Mouse (Mus musculus) kidney, postnatal 0 days (tissue): ENCODE data around the gene Rrp1. TPM values are rescaled to one million over a fixed set of nuclear protein-coding genes. Genes with fewer than 3 reads are reported as not detected.
A peak's percentile ranks its signal among the peaks of the same experiment; 100 is the strongest.

Source experiments
- ATAC-seq: fragments of 200-750 bp; cut with Nextera tagmentation; replicated peaks from 2 replicates; pipeline ENCODE4 v1.8.0; 2017; ENCODE audit warnings: low read depth, moderate number of reproducible peaks, moderate TSS enrichment, moderate library complexity; ENCODE audit not compliant: low FRiP score
- DNase-seq: peaks from one replicate; pipeline ENCODE4 v3.0.0-alpha.2; 2016; ENCODE audit warnings: low spot score
- H3K27ac ChIP-seq: fragments of 300-500 bp; sonication (generic); 2 replicates; pipeline ENCODE4 v1.5.1; 2014; ENCODE audit warnings: mild to moderate bottlenecking
- H3K27me3 ChIP-seq: fragments of 300-500 bp; sonication (generic); 2 replicates; pipeline ENCODE4 v1.6.1; 2014; ENCODE audit warnings: low read length, mixed read lengths; ENCODE audit not compliant: insufficient read depth
- H3K36me3 ChIP-seq: fragments of 300-500 bp; sonication (generic); 2 replicates; pipeline ENCODE4 v1.6.1; 2014; ENCODE audit warnings: low read length, mixed read lengths; ENCODE audit not compliant: insufficient read depth
- H3K4me1 ChIP-seq: fragments of 300-500 bp; sonication (generic); replicated peaks from 2 replicates; pipeline ENCODE4 v1.6.1; 2014; ENCODE audit warnings: antibody characterized with exemption, low read length, mixed read lengths; ENCODE audit not compliant: insufficient read depth
- H3K4me2 ChIP-seq: fragments of 300-500 bp; sonication (generic); 2 replicates; pipeline ENCODE4 v1.6.1; 2014; ENCODE audit warnings: mild to moderate bottlenecking, low read length, moderate library complexity, mixed read lengths
- H3K4me3 ChIP-seq: fragments of 300-500 bp; sonication (generic); replicated peaks from 2 replicates; pipeline ENCODE4 v1.5.1; 2014; ENCODE audit warnings: low read depth, low read length
- H3K9ac ChIP-seq: fragments of 300-500 bp; sonication (generic); 2 replicates; pipeline ENCODE4 v1.6.1; 2014; ENCODE audit warnings: low read depth, low read length
- H3K9me3 ChIP-seq: fragments of 300-500 bp; sonication (generic); replicated peaks from 2 replicates; pipeline ENCODE4 v1.6.1; 2016; ENCODE audit warnings: low read length, inconsistent platforms, mixed read lengths
- CTCF ChIP-seq: IDR thresholded peaks from 2 replicates; pipeline ENCODE4 v1.5.1; 2016; ENCODE audit warnings: antibody characterized with exemption, low read depth, mild to moderate bottlenecking, moderate library complexity
- WGBS: fragments of 180-500 bp; shearing (Covaris S2); extraction: QIAGEN DNeasy Blood & Tissue Kit; methylation state at CpG from one replicate; pipeline ENCODE4 v1.1.7; 2014; 5-methylcytosine and 5-hydroxymethylcytosine counted together
- polyA plus RNA-seq: library from polyadenylated mRNA; unstranded; fragments of >200 nt; fragmentation: Nextera tagmentation; extraction: Ambion mirVana; gene quantifications from 2 replicates; pipeline ENCODE4 v1.2.1, GENCODE M21; 2015

The Rrp1 gene
- polyA plus RNA-seq, 1 experiment from 2014 or later, result 232 TPM

GRCm38 (mm10) chr10:78428070-78428469, 15.2 kb upstream of the Rrp1 start:
- no peaks in the 10 kb centered on the region for H3K9me3 ChIP-seq
- no peak overlapping the region for H3K4me3 ChIP-seq
- 0 out of 2 replicates have a peak, but pooled peaks cover 6% of the 10 kb centered on the region for H3K36me3 ChIP-seq
- TF ChIP-seq CTCF, result no peak
- no peak for ATAC-seq
- H3K4me2 ChIP-seq, result no peak overlapping the region
- DNase-seq, result no peak
- no peaks in the 10 kb centered on the region for H3K4me1 ChIP-seq
- H3K27ac ChIP-seq, result no peak overlapping the region
- 95% methylated on average over 11 of the region's 11 CpGs for WGBS
- H3K27me3 ChIP-seq, result no peaks in the 10 kb centered on the region
- H3K9ac ChIP-seq, result no peak overlapping the region

- H3K36me3 ChIP-seq, result 0 out of 2 replicates have a peak, but pooled peaks cover 6% of the 10 kb centered on the region
- no peaks in the 10 kb centered on the region for H3K4me1 ChIP-seq
- peak overlapping the region; percentile 88 for H3K27ac ChIP-seq
- peak overlapping the region; percentile 84 for H3K4me2 ChIP-seq
- no peak for ATAC-seq
- H3K9me3 ChIP-seq, result no peaks in the 10 kb centered on the region
- peak; percentile 28 for DNase-seq
- no peaks in the 10 kb centered on the region for H3K27me3 ChIP-seq
- no peak for TF ChIP-seq CTCF
- H3K4me3 ChIP-seq, result peak overlapping the region; percentile 84
- 43% methylated on average over 6 of the region's 6 CpGs for WGBS
- H3K9ac ChIP-seq, result peak overlapping the region; percentile 93
Measured at GRCm38 (mm10) chr10:78426117-78426735, 13.4 kb upstream of the Rrp1 start.

GRCm38 (mm10) chr10:78425181-78426041, 12.6 kb upstream of the Rrp1 start, which contains the start of gene Cstb:
Gene Cstb, plus strand, starts transcription at chr10:78425669.
- H3K4me1 ChIP-seq, result no peaks in the 10 kb centered on the region
- peak within 1 kb of the TSS; percentile 84 for H3K4me3 ChIP-seq
- TF ChIP-seq CTCF, result no peak
- peak within 1 kb of the TSS; percentile 93 for H3K9ac ChIP-seq
- peak within 1 kb of the TSS; percentile 84 for H3K4me2 ChIP-seq
- H3K27me3 ChIP-seq, result no peaks in the 10 kb centered on the region
- H3K36me3 ChIP-seq, result 0 out of 2 replicates have a peak, but pooled peaks cover 6% of the 10 kb centered on the region
- H3K9me3 ChIP-seq, result no peaks in the 10 kb centered on the region
- WGBS, result under 1% methylated on average over 40 of the region's 40 CpGs
- peak within 1 kb of the TSS; percentile 88 for H3K27ac ChIP-seq
- DNase-seq, result peak; percentile 88
- ATAC-seq, result peak; percentile 96

- WGBS, result 96% methylated on average over 3 of the region's 3 CpGs
Measured at GRCm38 (mm10) chr10:78422614-78423013, 9.8 kb upstream of the Rrp1 start.

DNA sequence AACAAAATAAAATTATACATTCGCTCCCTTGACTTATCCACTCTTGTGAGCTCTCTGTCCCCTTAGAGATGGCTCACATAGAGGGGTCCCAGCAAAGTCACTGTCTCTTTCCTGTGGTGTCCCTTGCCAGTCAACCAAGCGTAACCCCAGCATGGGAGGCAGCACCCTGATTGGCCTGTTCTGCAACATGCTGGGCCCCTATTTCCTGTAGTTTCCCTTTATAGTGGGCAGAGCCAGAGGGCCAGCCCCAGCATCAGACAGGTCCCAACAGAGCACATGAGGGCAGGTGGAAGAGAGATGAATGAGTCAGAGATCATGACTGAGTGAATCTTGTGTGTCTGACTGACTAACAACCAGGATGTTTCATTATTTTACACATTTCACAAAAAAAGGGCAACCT, 8.1 kb upstream of the Rrp1 start:
- no peak overlapping the region for H3K9ac ChIP-seq
- no peaks in the 10 kb centered on the region for H3K36me3 ChIP-seq
- no peak overlapping the region for H3K4me3 ChIP-seq
- H3K4me1 ChIP-seq, result no peaks in the 10 kb centered on the region
- TF ChIP-seq CTCF, result no peak
- DNase-seq (no peak), ATAC-seq (no peak)
- no peaks in the 10 kb centered on the region for H3K9me3 ChIP-seq
- H3K27ac ChIP-seq, result no peak overlapping the region
- H3K4me2 ChIP-seq, result no peak overlapping the region
- H3K27me3 ChIP-seq, result no peaks in the 10 kb centered on the region
- 80% methylated on average over 2 of the region's 2 CpGs for WGBS

More at GRCm38 (mm10) chr10:78422614-78423013, 9.8 kb upstream of the Rrp1 start:
- Histone ChIP-seq H3K36me3 (no peaks in the 10 kb centered on the region), H3K27me3 (no peaks in the 10 kb centered on the region), H3K4me1 (no peaks in the 10 kb centered on the region), H3K4me3 (no peak overlapping the region), H3K4me2 (no peak overlapping the region), H3K9ac (no peak overlapping the region), H3K27ac (no peak overlapping the region), H3K9me3 (no peaks in the 10 kb centered on the region)
- TF ChIP-seq CTCF, result no peak
- DNase-seq (no peak), ATAC-seq (no peak)

DNA sequence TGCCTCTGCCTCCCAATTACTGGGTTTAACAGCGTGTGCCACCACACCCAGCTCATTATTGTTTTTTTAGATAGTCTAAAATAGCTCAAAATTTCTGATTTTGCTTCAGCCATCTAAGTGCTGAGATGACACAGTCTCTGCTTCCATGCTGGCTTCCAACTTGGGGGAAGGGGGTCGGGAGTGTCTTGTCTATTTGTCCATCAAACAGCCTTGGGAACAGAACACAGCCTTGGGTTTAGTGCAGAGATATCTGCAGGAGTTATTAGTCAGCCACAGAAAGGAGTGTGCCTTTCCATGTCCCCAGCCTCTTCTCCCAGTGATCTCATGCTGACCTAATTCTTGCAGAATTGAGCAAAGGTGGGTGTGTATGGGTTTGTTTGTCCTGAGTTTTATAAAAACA, 5.9 kb upstream of the Rrp1 start:
- H3K4me3 ChIP-seq, result no peak overlapping the region
- no peaks in the 10 kb centered on the region for H3K27me3 ChIP-seq
- DNase-seq (no peak), ATAC-seq (no peak)
- no peak overlapping the region for H3K27ac ChIP-seq
- no peak overlapping the region for H3K4me2 ChIP-seq
- H3K4me1 ChIP-seq, result no peaks in the 10 kb centered on the region
- WGBS, result 91% methylated on average over 2 of the region's 2 CpGs
- H3K9ac ChIP-seq, result no peak overlapping the region
- no peaks in the 10 kb centered on the region for H3K9me3 ChIP-seq
- no peaks in the 10 kb centered on the region for H3K36me3 ChIP-seq
- TF ChIP-seq CTCF, result no peak
